In genomic region chr8:77292649-77293048, GRCm38 (mm10) we compare ENCODE assay signal across 14 mouse cellular contexts.
DNase-seq lines count a peak whose midpoint lies in the region; ATAC-seq lines count a peak whose summit lies in the region.
"Had no signal": no experiment of that assay in that cellular context is flagged by ENCODE, and none has a peak within 500 bp of the region (broad histone marks: within the 10 kb centered on the region; RNA-seq: fewer than 3 reads in every experiment).

No protein-coding gene starts in this region.

- H3K27me3 ChIP-seq in forebrain, embryonic 11.5 days (ENCODE audit: control insufficient read depth, insufficient read depth, low read length) = no peaks in the 10 kb centered on the region
- no peaks in the 10 kb centered on the region for H3K27me3 ChIP-seq in forebrain, embryonic 12.5 days
- H3K27me3 ChIP-seq: heart, embryonic 13.5 days; lung, embryonic 15.5 days; stomach, embryonic 15.5 days had no signal

- DNase-seq in forebrain, embryonic 11.5 days (ENCODE audit: low spot score) = no peak
- peak; percentile 47 to 50 for DNase-seq in left cerebral cortex, postnatal 14 days (ENCODE audit: low spot score in 2 of 2)
- DNase-seq in left cerebral cortex, adult 11 months (ENCODE audit: low spot score) = no peak
- DNase-seq in telencephalon, adult 2 months (ENCODE audit: low read depth, low spot score) = peak; percentile 81
- no peak for DNase-seq in kidney, postnatal 4 days
- no peak for DNase-seq in gastrocnemius, postnatal 4 days (ENCODE audit: low spot score in 2 of 2)
- DNase-seq: cerebellum, postnatal 14 days had no signal

- ATAC-seq in forebrain, embryonic 11.5 days (replicated peaks; ENCODE audit: low FRiP score) = peak; percentile 49; the same call in 1 of the 2 replicates
- ATAC-seq in forebrain, embryonic 12.5 days (ENCODE audit: low FRiP score) = no peak; the same call in 1 of the 2 replicates
- peak; percentile 71 for ATAC-seq in activated CD4-positive, CD25-positive, alpha-beta regulatory T cell, adult 4 months
- ATAC-seq: intestine, postnatal 0 days had no signal

- WGBS in forebrain, embryonic 11.5 days = 68% methylated on average over 11 of the region's 11 CpGs
- WGBS in forebrain, embryonic 12.5 days = 55% methylated on average over 11 of the region's 11 CpGs

- intact Hi-C loops in left cerebral cortex, postnatal 14 days (cut with DNase I) = no loop called here

- H3K4me1 ChIP-seq in forebrain, embryonic 11.5 days (replicated peaks; ENCODE audit: control insufficient read depth, insufficient read depth, low read length) = 0 out of 2 replicates have a peak, but pooled peaks cover 2% of the 10 kb centered on the region
- 0 out of 2 replicates have a peak, but pooled peaks cover 5% of the 10 kb centered on the region for H3K4me1 ChIP-seq in forebrain, embryonic 12.5 days
- H3K4me1 ChIP-seq: lung, embryonic 15.5 days; stomach, embryonic 15.5 days had no signal

- H3K36me3 ChIP-seq in forebrain, embryonic 11.5 days (ENCODE audit: control insufficient read depth, insufficient read depth, low read length) = no peaks in the 10 kb centered on the region
- H3K36me3 ChIP-seq in forebrain, embryonic 12.5 days (replicated peaks) = no peaks in the 10 kb centered on the region
- H3K36me3 ChIP-seq: midbrain, embryonic 10.5 days had no signal

- no peak overlapping the region for H3K4me2 ChIP-seq in forebrain, embryonic 11.5 days (ENCODE audit: low read depth, low read length, severe bottlenecking)
- no peak overlapping the region for H3K4me2 ChIP-seq in forebrain, embryonic 12.5 days
- H3K4me2 ChIP-seq: heart, embryonic 13.5 days; lung, embryonic 15.5 days; stomach, embryonic 15.5 days had no signal

- H3K9me3 ChIP-seq in forebrain, embryonic 11.5 days (ENCODE audit: control insufficient read depth, low read length) = no peaks in the 10 kb centered on the region
- H3K9me3 ChIP-seq in forebrain, embryonic 12.5 days = no peaks in the 10 kb centered on the region
- H3K9me3 ChIP-seq: lung, embryonic 15.5 days; stomach, embryonic 15.5 days had no signal

- no peak overlapping the region for H3K27ac ChIP-seq in forebrain, embryonic 11.5 days (ENCODE audit: low read depth, low read length)
- H3K27ac ChIP-seq in forebrain, embryonic 12.5 days = no peak overlapping the region
- H3K27ac ChIP-seq: heart, embryonic 13.5 days; lung, embryonic 15.5 days; midbrain, embryonic 10.5 days; stomach, embryonic 15.5 days had no signal

- H3K4me3 ChIP-seq in forebrain, embryonic 11.5 days (ENCODE audit: low read depth, low read length) = no peak overlapping the region
- no peak overlapping the region for H3K4me3 ChIP-seq in forebrain, embryonic 12.5 days (replicated peaks)
- H3K4me3 ChIP-seq: heart, embryonic 13.5 days; lung, embryonic 15.5 days; midbrain, embryonic 10.5 days; stomach, embryonic 15.5 days had no signal

- H3K9ac ChIP-seq in forebrain, embryonic 11.5 days (ENCODE audit: low read length) = no peak overlapping the region
- H3K9ac ChIP-seq in forebrain, embryonic 12.5 days = no peak overlapping the region
- H3K9ac ChIP-seq: heart, embryonic 13.5 days; lung, embryonic 15.5 days; stomach, embryonic 15.5 days had no signal

Comparison
In these comparisons a context has a peak if more than half of its experiments do, and no peak if none do; other contexts are left out.
1. DNase-seq: peak in left cerebral cortex, postnatal 14 days (2 of 2) and telencephalon, adult 2 months (single experiment); none in forebrain, embryonic 11.5 days (single experiment), left cerebral cortex, adult 11 months (single experiment), kidney, postnatal 4 days (0 of 2) and gastrocnemius, postnatal 4 days (0 of 2).